Mouse (Mus musculus): ENCODE data around the gene Rev1. TPM values are rescaled to one million over a fixed set of nuclear protein-coding genes. Genes with fewer than 3 reads are reported as not detected.

Rev1 gene
- polyA plus RNA-seq, 2 experiments, result 13.0 to 14.6 TPM

- Histone ChIP-seq H3K27ac (no peak overlapping the region), H3K36me3 (replicated peaks; ENCODE audit: control insufficient read depth, insufficient read depth, low read depth) (no peaks in the 10 kb centered on the region), H3K9me3 (ENCODE audit: control insufficient read depth, low read length) (no peaks in the 10 kb centered on the region), H3K4me2 (ENCODE audit: low read depth) (no peak overlapping the region), H3K9ac (replicated peaks) (no peak overlapping the region), H3K4me3 (ENCODE audit: insufficient read depth in 1 of 2, low read depth in 2 of 2, low read length in 2 of 2) (no peak overlapping the region), H3K4me1 (replicated peaks; ENCODE audit: control insufficient read depth in 2 of 2, insufficient read depth in 2 of 2, low read length in 1 of 2) (no peaks in the 10 kb centered on the region), H3K27me3 (ENCODE audit: control insufficient read depth, insufficient read depth, low read length) (no peaks in the 10 kb centered on the region)
- DNase-seq (ENCODE audit: low read depth in 3 of 3, low spot score in 3 of 3) (no peak), ATAC-seq (ENCODE audit: insufficient read depth) (no peak)
- 65% methylated on average over 5 of the region's 5 CpGs for WGBS (ENCODE audit: insufficient replicate concordance)
- TF ChIP-seq EP300 (IDR thresholded peaks at IDR 0.05; ENCODE audit: low read depth) (no peak), CTCF (IDR thresholded peaks at IDR 0.05; ENCODE audit: low read depth) (no peak)
Measured at GRCm38 (mm10) chr1:38150086-38150485, 20.5 kb upstream of the Rev1 start.

GRCm38 (mm10) chr1:38146008-38146407 lies 16.4 kb upstream of the Rev1 start:
- Histone ChIP-seq H3K36me3 (replicated peaks; ENCODE audit: control insufficient read depth, insufficient read depth, low read depth) (no peaks in the 10 kb centered on the region), H3K4me3 (ENCODE audit: insufficient read depth in 1 of 2, low read depth in 2 of 2, low read length in 2 of 2) (no peak overlapping the region), H3K4me1 (replicated peaks; ENCODE audit: control insufficient read depth in 2 of 2, insufficient read depth in 2 of 2, low read length in 1 of 2) (no peaks in the 10 kb centered on the region), H3K27me3 (ENCODE audit: control insufficient read depth, insufficient read depth, low read length) (no peaks in the 10 kb centered on the region), H3K9ac (replicated peaks) (no peak overlapping the region), H3K4me2 (ENCODE audit: low read depth) (no peak overlapping the region), H3K27ac (no peak overlapping the region), H3K9me3 (ENCODE audit: control insufficient read depth, low read length) (no peaks in the 10 kb centered on the region)
- no peak for TF ChIP-seq CTCF (IDR thresholded peaks at IDR 0.05; ENCODE audit: low read depth)
- no peak for TF ChIP-seq EP300 (IDR thresholded peaks at IDR 0.05; ENCODE audit: low read depth)
- ATAC-seq (ENCODE audit: insufficient read depth), result no peak
- no peak for DNase-seq (ENCODE audit: low read depth in 3 of 3, low spot score in 3 of 3)
- 67% methylated on average over 4 of the region's 4 CpGs for WGBS (ENCODE audit: insufficient replicate concordance)

GRCm38 (mm10) chr1:38141371-38141770 lies 11.8 kb upstream of the Rev1 start:
- no peak for ATAC-seq (ENCODE audit: insufficient read depth)
- H3K9me3 ChIP-seq (ENCODE audit: control insufficient read depth, low read length), result no peaks in the 10 kb centered on the region
- no peak overlapping the region for H3K27ac ChIP-seq
- no peaks in the 10 kb centered on the region for H3K4me1 ChIP-seq (replicated peaks; ENCODE audit: control insufficient read depth in 2 of 2, insufficient read depth in 2 of 2, low read length in 1 of 2)
- H3K36me3 ChIP-seq (replicated peaks; ENCODE audit: control insufficient read depth, insufficient read depth, low read depth), result no peaks in the 10 kb centered on the region
- no peak overlapping the region for H3K9ac ChIP-seq (replicated peaks)
- DNase-seq (ENCODE audit: low read depth in 3 of 3, low spot score in 3 of 3), result no peak
- no peak overlapping the region for H3K4me3 ChIP-seq (ENCODE audit: insufficient read depth in 1 of 2, low read depth in 2 of 2, low read length in 2 of 2)
- TF ChIP-seq CTCF (IDR thresholded peaks at IDR 0.05; ENCODE audit: low read depth) (no peak), EP300 (IDR thresholded peaks at IDR 0.05; ENCODE audit: low read depth) (no peak)
- no peak overlapping the region for H3K4me2 ChIP-seq (ENCODE audit: low read depth)
- 56% methylated on average over 1 of the region's 1 CpGs for WGBS (ENCODE audit: insufficient replicate concordance)
- no peaks in the 10 kb centered on the region for H3K27me3 ChIP-seq (ENCODE audit: control insufficient read depth, insufficient read depth, low read length)

GRCm38 (mm10) chr1:38140911-38141310 lies 11.3 kb upstream of the Rev1 start:
- 63% methylated on average over 2 of the region's 2 CpGs for WGBS (ENCODE audit: insufficient replicate concordance)
- TF ChIP-seq CTCF (IDR thresholded peaks at IDR 0.05; ENCODE audit: low read depth) (no peak), EP300 (IDR thresholded peaks at IDR 0.05; ENCODE audit: low read depth) (no peak)
- Histone ChIP-seq H3K4me3 (ENCODE audit: insufficient read depth in 1 of 2, low read depth in 2 of 2, low read length in 2 of 2) (no peak overlapping the region), H3K4me2 (ENCODE audit: low read depth) (no peak overlapping the region), H3K27me3 (ENCODE audit: control insufficient read depth, insufficient read depth, low read length) (no peaks in the 10 kb centered on the region), H3K27ac (no peak overlapping the region), H3K36me3 (replicated peaks; ENCODE audit: control insufficient read depth, insufficient read depth, low read depth) (no peaks in the 10 kb centered on the region), H3K9ac (replicated peaks) (no peak overlapping the region), H3K9me3 (ENCODE audit: control insufficient read depth, low read length) (no peaks in the 10 kb centered on the region), H3K4me1 (replicated peaks; ENCODE audit: control insufficient read depth in 2 of 2, insufficient read depth in 2 of 2, low read length in 1 of 2) (no peaks in the 10 kb centered on the region)
- ATAC-seq (ENCODE audit: insufficient read depth) (no peak), DNase-seq (ENCODE audit: low read depth in 3 of 3, low spot score in 3 of 3) (no peak)

- WGBS (ENCODE audit: insufficient replicate concordance), result 26% methylated on average over 2 of the region's 2 CpGs
- Histone ChIP-seq H3K4me3 (ENCODE audit: insufficient read depth in 1 of 2, low read depth in 2 of 2, low read length in 2 of 2) (no peak overlapping the region), H3K9me3 (ENCODE audit: control insufficient read depth, low read length) (no peaks in the 10 kb centered on the region), H3K27me3 (ENCODE audit: control insufficient read depth, insufficient read depth, low read length) (no peaks in the 10 kb centered on the region), H3K4me2 (ENCODE audit: low read depth) (no peak overlapping the region), H3K36me3 (replicated peaks; ENCODE audit: control insufficient read depth, insufficient read depth, low read depth) (no peaks in the 10 kb centered on the region), H3K27ac (no peak overlapping the region), H3K4me1 (replicated peaks; ENCODE audit: control insufficient read depth in 2 of 2, insufficient read depth in 2 of 2, low read length in 1 of 2) (no peaks in the 10 kb centered on the region), H3K9ac (replicated peaks) (no peak overlapping the region)
- TF ChIP-seq EP300 (IDR thresholded peaks at IDR 0.05; ENCODE audit: low read depth), result no peak
- TF ChIP-seq CTCF (IDR thresholded peaks at IDR 0.05; ENCODE audit: low read depth), result no peak
- no peak for ATAC-seq (ENCODE audit: insufficient read depth)
- no peak for DNase-seq (ENCODE audit: low read depth in 3 of 3, low spot score in 3 of 3)
Measured at GRCm38 (mm10) chr1:38139396-38139795, 9.8 kb upstream of the Rev1 start.
